Mouse (Mus musculus): Measurements from ENCODE around the gene Srgap2.

- TF ChIP-seq CTCF (IDR thresholded peaks at IDR 0.05; ENCODE audit: low read depth, low read length) (no peak), POLR2A (IDR thresholded peaks at IDR 0.05; ENCODE audit: insufficient read depth, low read length) (no peak)
These were observed 51.8 kb downstream of the Srgap2 start for GRCm38 (mm10) chr1:131475306-131475705.

All from ES-Bruce4 (cell line).